Mouse (Mus musculus): ENCODE data around the gene Prpsap1.
"Not testable (repeated sequence)": the region's sequence is repeated elsewhere in the genome, so short reads cannot be mapped to it uniquely, and the experiment has no call there.

Prpsap1 gene

GRCm38 (mm10) chr11:116484261-116484660 lies 9.7 kb downstream of the Prpsap1 start:
- no peak for DNase-seq

GRCm38 (mm10) chr11:116481776-116482175 lies 12.2 kb downstream of the Prpsap1 start:
- no peak for DNase-seq

GRCm38 (mm10) chr11:116480975-116481374 lies 13.0 kb downstream of the Prpsap1 start:
- no peak for DNase-seq

DNA sequence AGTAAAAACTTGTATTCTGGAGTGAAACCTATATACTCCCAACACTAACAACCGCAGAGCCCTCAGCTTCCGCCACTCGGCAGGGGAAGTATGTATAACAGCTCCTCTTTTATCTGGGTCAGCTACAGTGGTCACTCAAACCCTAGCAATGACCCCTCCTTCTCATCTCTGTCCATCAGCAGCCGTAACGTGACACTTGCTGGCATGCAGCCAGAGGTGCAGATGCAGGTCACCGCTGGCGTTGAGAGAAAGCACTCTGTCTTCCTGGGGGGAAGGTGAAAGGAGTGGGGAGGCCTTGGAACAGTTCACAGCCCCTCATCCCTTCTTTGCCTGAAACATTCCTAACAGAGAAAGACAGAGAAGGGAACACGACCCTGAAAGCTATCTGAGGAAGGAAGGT lies 14.2 kb downstream of the Prpsap1 start:
- no peak for DNase-seq

GRCm38 (mm10) chr11:116478978-116479377 lies 15.0 kb downstream of the Prpsap1 start:
- DNase-seq = no peak

DNA sequence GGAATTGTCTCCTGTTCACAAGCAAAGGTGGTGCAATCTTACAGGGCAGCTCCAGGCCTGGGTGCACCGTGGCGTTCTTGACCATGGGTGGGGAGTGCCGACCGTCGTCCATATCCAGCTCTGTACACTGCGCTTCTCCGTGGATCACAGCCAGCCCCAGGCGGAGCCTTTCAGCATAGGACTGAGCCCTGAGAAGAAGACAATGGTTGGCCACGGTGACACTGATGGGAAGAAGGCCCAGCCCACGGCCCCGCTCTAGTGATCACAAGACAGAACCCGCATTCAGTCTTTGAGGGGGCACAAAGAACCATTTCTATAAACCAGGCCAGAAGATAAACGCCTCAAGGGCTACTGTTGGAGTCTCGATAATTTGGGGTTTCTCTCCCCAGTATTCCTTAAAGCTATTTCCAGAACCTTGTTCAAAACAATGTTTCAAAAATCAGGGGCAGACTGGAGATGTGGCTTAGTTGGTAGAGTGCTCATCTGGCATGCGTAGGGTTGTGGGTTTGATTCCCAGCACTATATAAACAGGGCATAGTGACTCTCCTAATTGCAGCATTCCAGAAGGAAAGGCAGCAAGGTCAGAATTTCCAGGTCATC lies 16.7 kb downstream of the Prpsap1 start:
- no peak for DNase-seq

GRCm38 (mm10) chr11:116476696-116477095 lies 17.3 kb downstream of the Prpsap1 start:
- no peak for DNase-seq

GRCm38 (mm10) chr11:116476041-116476440 lies 18.0 kb downstream of the Prpsap1 start:
- DNase-seq = no peak

GRCm38 (mm10) chr11:116472275-116472674 lies 21.7 kb downstream of the Prpsap1 start:
- peak; percentile 61 for DNase-seq

DNA sequence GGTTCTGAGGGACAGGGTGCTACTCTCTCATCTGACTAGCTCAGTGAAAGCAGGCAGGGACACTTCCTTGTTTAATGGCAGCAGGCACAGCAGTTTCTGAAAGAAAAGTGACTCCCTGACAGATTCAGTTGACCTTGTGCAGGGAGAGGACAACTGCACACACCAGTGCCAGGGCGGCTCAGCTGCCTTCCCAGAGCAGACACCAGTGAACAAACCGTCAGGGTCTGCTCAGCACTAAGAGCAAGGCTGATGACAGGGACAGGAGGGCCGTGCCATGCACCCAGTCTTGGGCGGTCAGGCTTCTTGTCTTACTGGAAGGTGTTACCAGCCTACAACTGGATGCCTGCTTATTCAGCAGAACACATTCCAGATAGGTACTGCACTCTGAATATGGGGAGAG lies 23.1 kb downstream of the Prpsap1 start:
- no peak for DNase-seq

DNA sequence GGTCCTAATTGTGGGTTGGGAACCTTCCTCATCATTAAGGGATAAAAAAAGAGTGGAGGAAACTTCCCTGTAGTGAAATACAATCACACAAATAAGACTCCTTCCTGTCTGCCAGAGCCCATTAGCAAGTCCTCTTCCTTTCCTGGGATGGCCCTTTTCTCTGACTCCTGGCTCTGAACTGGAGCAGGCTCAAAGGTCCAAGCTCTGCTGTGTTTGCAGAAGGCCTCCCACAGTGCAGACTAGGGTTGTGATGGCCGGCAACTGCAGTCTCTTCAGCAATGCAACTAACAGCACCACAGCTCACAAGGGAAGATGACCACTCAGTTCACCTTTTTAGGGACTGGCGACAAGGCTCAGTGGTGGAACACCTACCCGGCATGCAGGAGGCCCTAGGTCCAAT lies 23.8 kb downstream of the Prpsap1 start:
- no peak for DNase-seq

- not testable (repeated sequence) for DNase-seq
Observed at GRCm38 (mm10) chr11:116468338-116468737, 25.7 kb downstream of the Prpsap1 start.

DNA sequence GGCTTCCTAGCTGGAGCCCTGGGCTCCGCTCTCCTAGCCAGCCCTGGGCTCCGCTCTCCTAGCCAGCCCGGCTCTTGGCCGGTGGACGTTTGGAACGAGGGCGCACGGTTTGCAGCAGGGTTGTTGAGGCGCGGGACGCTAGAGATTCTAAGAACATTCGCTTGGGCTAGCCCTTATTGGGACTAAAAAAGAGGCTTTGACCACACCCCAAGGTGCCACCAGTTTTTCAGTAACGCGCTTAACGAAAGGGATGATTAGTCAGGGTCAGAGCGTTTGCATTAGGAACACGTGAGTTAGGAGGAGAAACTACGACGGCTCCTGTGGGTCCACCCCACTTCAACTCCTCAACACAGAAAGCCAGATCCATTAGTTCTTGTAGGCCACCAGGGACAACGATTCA lies 27.9 kb downstream of the Prpsap1 start, which contains the start of gene Qrich2:
Qrich2 (minus strand) TSS at position 101 of the 400 bp plus-strand sequence.
- no peak for DNase-seq

GRCm38 (mm10) chr11:116463833-116464232 lies 30.2 kb downstream of the Prpsap1 start:
- peak; percentile 92 for DNase-seq

GRCm38 (mm10) chr11:116463338-116463737 lies 30.7 kb downstream of the Prpsap1 start:
- no peak for DNase-seq

DNA sequence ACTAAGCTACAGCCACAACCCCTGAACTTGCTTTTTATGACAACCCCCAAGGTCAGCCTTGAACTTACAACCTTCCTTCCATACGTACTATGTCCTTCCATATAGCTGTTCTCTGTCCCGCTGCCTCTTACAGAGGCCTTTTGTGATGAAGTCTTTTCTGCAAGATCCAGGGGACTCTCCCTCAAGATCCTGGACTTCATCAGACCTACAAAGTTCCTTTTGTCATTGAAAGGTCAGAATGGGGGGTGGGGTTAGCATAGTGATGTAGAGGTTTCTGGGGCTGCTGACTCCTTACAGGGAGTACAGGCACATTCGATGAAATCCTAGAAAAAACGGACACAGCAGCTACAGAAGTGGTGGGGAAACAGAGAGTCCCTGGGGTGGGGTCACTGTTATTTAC lies 34.2 kb downstream of the Prpsap1 start:
- no peak for DNase-seq

DNA sequence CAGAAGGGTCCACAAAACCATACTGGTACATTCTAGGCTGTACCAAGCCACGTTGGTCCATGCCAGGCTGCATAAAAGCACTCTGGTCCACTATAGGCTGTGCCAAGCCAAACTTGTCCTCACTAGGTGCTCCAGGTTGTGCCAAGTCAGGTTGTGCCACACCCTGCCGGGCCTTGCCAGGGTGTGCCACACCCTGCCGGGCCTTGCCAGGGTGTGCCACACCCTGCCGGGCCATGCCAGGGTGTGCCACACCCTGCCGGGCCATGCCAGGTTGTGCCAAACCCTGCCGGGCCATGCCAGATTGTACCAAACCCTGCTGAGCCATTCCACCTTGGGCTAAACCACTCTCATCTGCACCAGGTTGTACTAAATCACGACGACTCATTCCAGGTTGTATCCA lies 37.8 kb downstream of the Prpsap1 start:
- no peak for DNase-seq

- no peak for DNase-seq
Observed at GRCm38 (mm10) chr11:116453889-116454288, 40.1 kb downstream of the Prpsap1 start.

DNA sequence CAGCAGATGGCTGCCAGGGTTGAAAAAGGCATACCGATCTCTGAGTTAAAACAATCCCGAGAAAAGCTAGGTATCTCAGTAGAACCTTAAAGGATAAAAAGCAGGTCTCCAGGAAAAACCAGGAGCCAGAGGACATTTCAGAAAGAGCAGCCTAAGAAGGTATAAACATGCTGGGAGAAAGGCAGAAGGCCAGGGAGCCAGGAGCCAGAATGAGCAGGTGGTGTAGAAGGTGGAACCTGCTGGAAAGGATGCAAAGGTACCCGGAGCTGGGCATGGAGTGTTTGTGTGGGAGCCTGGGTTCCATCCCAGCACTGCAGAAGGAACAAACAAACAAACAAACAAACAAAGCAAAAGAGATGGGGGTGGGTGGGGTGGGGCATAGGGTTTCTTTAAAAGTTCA lies 44.7 kb downstream of the Prpsap1 start:
- DNase-seq = no peak

- DNase-seq = no peak
Observed at GRCm38 (mm10) chr11:116447822-116448221, 46.2 kb downstream of the Prpsap1 start.

- no peak for DNase-seq
Observed at GRCm38 (mm10) chr11:116446308-116446887, 47.6 kb downstream of the Prpsap1 start.

GRCm38 (mm10) chr11:116445596-116446307 lies 48.2 kb downstream of the Prpsap1 start:
- peak; percentile 95 for DNase-seq

- DNase-seq = no peak
Observed at GRCm38 (mm10) chr11:116443935-116444334, 50.1 kb downstream of the Prpsap1 start.

GRCm38 (mm10) chr11:116443311-116443710 lies 50.7 kb downstream of the Prpsap1 start:
- no peak for DNase-seq

All from lung, postnatal 10 days (tissue).